Mouse (Mus musculus) kidney, adult 18-20 months (tissue): ENCODE data around the gene Slc9a3r1.

Source experiments
- DNase-seq: peaks from one replicate; pipeline ENCODE4 v3.0.0; 2021

The Slc9a3r1 gene

GRCm38 (mm10) chr11:115162832-115163480 is at the start of gene Slc9a3r1:
Gene Slc9a3r1, plus strand, starts transcription at chr11:115163341.
- DNase-seq, result peak; percentile 99

- DNase-seq, result no peak
Measured at GRCm38 (mm10) chr11:115119409-115119808, 43.7 kb upstream of the Slc9a3r1 start.

GRCm38 (mm10) chr11:115128483-115128882 is 34.7 kb upstream of the Slc9a3r1 start:
- DNase-seq, result no peak

- DNase-seq, result no peak
Measured at GRCm38 (mm10) chr11:115129508-115130126, 33.5 kb upstream of the Slc9a3r1 start.

- DNase-seq, result no peak
Measured at GRCm38 (mm10) chr11:115131768-115132381, 31.3 kb upstream of the Slc9a3r1 start.

- DNase-seq, result no peak
Measured at GRCm38 (mm10) chr11:115133800-115134199, 29.3 kb upstream of the Slc9a3r1 start, which contains the start of gene Cd300lf. Gene Cd300lf, minus strand, starts transcription at chr11:115133992.

- DNase-seq, result no peak
Measured at GRCm38 (mm10) chr11:115138597-115139262, 24.4 kb upstream of the Slc9a3r1 start.

- DNase-seq, result no peak
Measured at GRCm38 (mm10) chr11:115141970-115142369, 21.2 kb upstream of the Slc9a3r1 start.

- DNase-seq, result no peak
Measured at GRCm38 (mm10) chr11:115147813-115148212, 15.3 kb upstream of the Slc9a3r1 start.

- DNase-seq, result no peak
Measured at GRCm38 (mm10) chr11:115150741-115151254, 12.3 kb upstream of the Slc9a3r1 start.

- peak; percentile 71 for DNase-seq
Measured at GRCm38 (mm10) chr11:115151755-115152429, 11.2 kb upstream of the Slc9a3r1 start.

GRCm38 (mm10) chr11:115153088-115153487 is 10.1 kb upstream of the Slc9a3r1 start:
- no peak for DNase-seq

GRCm38 (mm10) chr11:115153699-115154292 is 9.3 kb upstream of the Slc9a3r1 start:
- peak; percentile 87 for DNase-seq

GRCm38 (mm10) chr11:115155053-115155634 is 8.0 kb upstream of the Slc9a3r1 start:
- DNase-seq, result no peak

GRCm38 (mm10) chr11:115157933-115158719 is 5.0 kb upstream of the Slc9a3r1 start:
- no peak for DNase-seq

GRCm38 (mm10) chr11:115160016-115160797 is 2.9 kb upstream of the Slc9a3r1 start:
- peak; percentile 99 for DNase-seq

GRCm38 (mm10) chr11:115160883-115161577 is 2.1 kb upstream of the Slc9a3r1 start:
- DNase-seq, result peak; percentile 82

- DNase-seq, result no peak
Measured at GRCm38 (mm10) chr11:115161578-115162204, 1.4 kb upstream of the Slc9a3r1 start.

- no peak for DNase-seq
Measured at GRCm38 (mm10) chr11:115162205-115162601, 938 bp upstream of the Slc9a3r1 start.
